Mouse (Mus musculus): ENCODE results near the gene 4930442H23Rik.

- TF ChIP-seq EP300 (IDR thresholded peaks at IDR 0.05) (no peak), CTCF (IDR thresholded peaks at IDR 0.05) (no peak)
Measured at GRCm38 (mm10) chr10:81177958-81178712, 5.5 kb downstream of the 4930442H23Rik start.

Data from lung, postnatal 0 days (tissue).